Comparison of ENCODE assay signal across 8 mouse cellular contexts in genomic region chr10:60814444-60815057, GRCm38 (mm10). TPM values are rescaled to one million over a fixed set of nuclear protein-coding genes. Genes with fewer than 3 reads are reported as not detected.
DNase-seq lines count a peak whose midpoint lies in the region; ATAC-seq and TF ChIP-seq lines count a peak whose summit lies in the region.

No protein-coding gene starts in this region.

- intact Hi-C loops in left cerebral cortex, adult 2 months (cut with DNase I) = no loop called here

- H3K36me3 ChIP-seq in embryonic facial prominence, embryonic 11.5 days (replicated peaks; ENCODE audit: control insufficient read depth, insufficient read depth, low read depth, low read length) = no peaks in the 10 kb centered on the region
- H3K36me3 ChIP-seq in neural tube, embryonic 13.5 days = no peaks in the 10 kb centered on the region

- no peaks in the 10 kb centered on the region for H3K9me3 ChIP-seq in embryonic facial prominence, embryonic 11.5 days (replicated peaks; ENCODE audit: control insufficient read depth, low read length)
- no peaks in the 10 kb centered on the region for H3K9me3 ChIP-seq in neural tube, embryonic 13.5 days

- H3K4me1 ChIP-seq in embryonic facial prominence, embryonic 11.5 days (ENCODE audit: control insufficient read depth, insufficient read depth, low read length) = peaks cover 39% of the 10 kb centered on the region
- peaks cover 64% of the 10 kb centered on the region for H3K4me1 ChIP-seq in neural tube, embryonic 13.5 days (replicated peaks)

- no peaks in the 10 kb centered on the region for H3K27me3 ChIP-seq in embryonic facial prominence, embryonic 11.5 days (ENCODE audit: control insufficient read depth, insufficient read depth, low read length)
- peaks cover 36% of the 10 kb centered on the region for H3K27me3 ChIP-seq in neural tube, embryonic 13.5 days

- WGBS in embryonic facial prominence, embryonic 11.5 days = 3% methylated on average over 10 of the region's 10 CpGs
- WGBS in neural tube, embryonic 13.5 days = 11% methylated on average over 10 of the region's 10 CpGs

- peak overlapping the region; percentile 88 for H3K27ac ChIP-seq in embryonic facial prominence, embryonic 11.5 days (replicated peaks; ENCODE audit: low read depth, low read length)
- peak overlapping the region; percentile 38 for H3K27ac ChIP-seq in neural tube, embryonic 13.5 days (replicated peaks)
- H3K27ac ChIP-seq in left cerebral cortex, adult 2 months = no peak overlapping the region

- no peak for TF ChIP-seq CTCF in left cerebral cortex, adult 2 months (IDR thresholded peaks at IDR 0.05)

- peak; percentile 42 for ATAC-seq in embryonic facial prominence, embryonic 11.5 days (replicated peaks; ENCODE audit: insufficient number of reproducible peaks, low FRiP score, low TSS enrichment, low read depth)
- no peak for ATAC-seq in neural tube, embryonic 13.5 days (ENCODE audit: low read depth)

- peak overlapping the region; percentile 19; the same call in 1 of the 2 replicates for H3K4me2 ChIP-seq in embryonic facial prominence, embryonic 11.5 days (ENCODE audit: low read depth, low read length)
- H3K4me2 ChIP-seq in neural tube, embryonic 13.5 days = no peak overlapping the region

- peak overlapping the region; percentile 15; the same call in 1 of the 2 replicates for H3K9ac ChIP-seq in embryonic facial prominence, embryonic 11.5 days (replicated peaks; ENCODE audit: low read length)
- peak overlapping the region; percentile 38; the same call in 1 of the 2 replicates for H3K9ac ChIP-seq in neural tube, embryonic 13.5 days

- peak; percentile 56 for DNase-seq in kidney, postnatal 14 days
- DNase-seq in kidney, adult 8-10 months = no peak
- DNase-seq in embryonic facial prominence, embryonic 11.5 days (ENCODE audit: low spot score) = peak; percentile 63
- peak; percentile 56 to 67 for DNase-seq in kidney, postnatal 4 days
- no peak for DNase-seq in layer of hippocampus, adult 8-10 months (ENCODE audit: low spot score in 2 of 2)
- DNase-seq in left cerebral cortex, adult 2 months (ENCODE audit: extremely low spot score in 1 of 2, low spot score in 2 of 2) = no peak
- no peak for DNase-seq in left cerebral cortex, adult 8-10 months (ENCODE audit: low spot score in 2 of 2)

- H3K4me3 ChIP-seq in embryonic facial prominence, embryonic 11.5 days (ENCODE audit: low read depth, low read length) = no peak overlapping the region
- H3K4me3 ChIP-seq in neural tube, embryonic 13.5 days = no peak overlapping the region
- no peak overlapping the region for H3K4me3 ChIP-seq in left cerebral cortex, adult 2 months

RNA-seq across cellular contexts. Expression of gene Unc5b, which starts 16.8 kb away (rescaled TPM):
- polyA plus RNA-seq in embryonic facial prominence, embryonic 11.5 days (2014; fragmentation: Nextera tagmentation; extraction: Ambion mirVana) = 4.0 and 4.7 TPM in 2 replicates
- polyA plus RNA-seq in neural tube, embryonic 13.5 days (2015; fragmentation: Nextera tagmentation; extraction: Ambion mirVana) = 2.6 and 2.9 TPM in 2 replicates
- total RNA-seq in layer of hippocampus, adult 8-10 months (2022) = 10 to 100 TPM; 12.9 to 16.4 (median 15.0) TPM
- total RNA-seq in left cerebral cortex, adult 2 months (2021) = 10 to 100 TPM in 1 of 2 experiments, 1 to 10 TPM in 1; 9.0 to 10.3 TPM
- total RNA-seq in left cerebral cortex, adult 8-10 months (2022) = 10 to 100 TPM; 14.5 to 16.4 (median 15.3) TPM

Comparison
In these comparisons a context has a peak if more than half of its experiments do, and no peak if none do; other contexts are left out.
1. DNase-seq: peak in kidney, postnatal 14 days (single experiment), embryonic facial prominence, embryonic 11.5 days (single experiment) and kidney, postnatal 4 days (2 of 2); none in kidney, adult 8-10 months (0 of 2), layer of hippocampus, adult 8-10 months (0 of 2), left cerebral cortex, adult 2 months (0 of 2) and left cerebral cortex, adult 8-10 months (0 of 2).